Mouse (Mus musculus) cerebellum, adult 9-10 months (tissue): ENCODE data around the gene Gucy1a1.
"Not testable (repeated sequence)": the region's sequence is repeated elsewhere in the genome, so short reads cannot be mapped to it uniquely, and the experiment has no call there.

Experiments used
- DNase-seq: peaks from one replicate; pipeline ENCODE4 v3.0.0; 2022

Gene Gucy1a1

GRCm38 (mm10) chr3:82145126-82145901 is at the start of gene Gucy1a1:
TSS of gene Gucy1a1 (minus strand) at chr3:82145789.
- no peak for DNase-seq

- DNase-seq = no peak
Measured at GRCm38 (mm10) chr3:82191559-82192245, 46.1 kb upstream of the Gucy1a1 start.

- no peak for DNase-seq
Measured at GRCm38 (mm10) chr3:82185626-82186025, 40.0 kb upstream of the Gucy1a1 start.

- DNase-seq = no peak
Measured at GRCm38 (mm10) chr3:82181500-82181899, 35.9 kb upstream of the Gucy1a1 start.

- DNase-seq = no peak
Measured at GRCm38 (mm10) chr3:82180253-82180652, 34.7 kb upstream of the Gucy1a1 start.

GRCm38 (mm10) chr3:82175501-82175900 is 29.9 kb upstream of the Gucy1a1 start:
- DNase-seq = no peak

- no peak for DNase-seq
Measured at GRCm38 (mm10) chr3:82167064-82167463, 21.5 kb upstream of the Gucy1a1 start.

- no peak for DNase-seq
Measured at GRCm38 (mm10) chr3:82165937-82166336, 20.3 kb upstream of the Gucy1a1 start.

GRCm38 (mm10) chr3:82162992-82163391 is 17.4 kb upstream of the Gucy1a1 start:
- DNase-seq = not testable (repeated sequence)

GRCm38 (mm10) chr3:82145978-82146377 is 389 bp upstream of the Gucy1a1 start:
- no peak for DNase-seq

- no peak for DNase-seq
Measured at GRCm38 (mm10) chr3:82144725-82145125, 864 bp downstream of the Gucy1a1 start.

- DNase-seq = no peak
Measured at GRCm38 (mm10) chr3:82140781-82141180, 4.8 kb downstream of the Gucy1a1 start.

- no peak for DNase-seq
Measured at GRCm38 (mm10) chr3:82138002-82138667, 7.5 kb downstream of the Gucy1a1 start.

GRCm38 (mm10) chr3:82135483-82135882 is 10.1 kb downstream of the Gucy1a1 start:
- DNase-seq = no peak

- no peak for DNase-seq
Measured at GRCm38 (mm10) chr3:82129258-82129657, 16.3 kb downstream of the Gucy1a1 start.

GRCm38 (mm10) chr3:82124567-82124966 is 21.0 kb downstream of the Gucy1a1 start:
- DNase-seq = no peak

GRCm38 (mm10) chr3:82118916-82119315 is 26.7 kb downstream of the Gucy1a1 start:
- no peak for DNase-seq

- no peak for DNase-seq
Measured at GRCm38 (mm10) chr3:82112439-82112838, 33.1 kb downstream of the Gucy1a1 start.

GRCm38 (mm10) chr3:82111986-82112385 is 33.6 kb downstream of the Gucy1a1 start:
- DNase-seq = no peak

- DNase-seq = no peak
Measured at GRCm38 (mm10) chr3:82108951-82109350, 36.6 kb downstream of the Gucy1a1 start.

GRCm38 (mm10) chr3:82104229-82104628 is 41.4 kb downstream of the Gucy1a1 start:
- DNase-seq = no peak

- no peak for DNase-seq
Measured at GRCm38 (mm10) chr3:82099127-82099526, 46.5 kb downstream of the Gucy1a1 start.

- DNase-seq = no peak
Measured at GRCm38 (mm10) chr3:82096801-82097200, 48.8 kb downstream of the Gucy1a1 start.
